Mouse (Mus musculus) cortical plate, adult 2 months (tissue): Measurements from ENCODE around the gene Lrig1.

Experiments used
- CTCF ChIP-seq: fragments of 200-500 bp; IDR thresholded peaks from 2 replicates; pipeline ENCODE4 v1.5.1; 2011; ENCODE audit warnings: mild to moderate bottlenecking, control low read depth, low read length; ENCODE audit not compliant: insufficient read depth; ENCODE audit errors: extremely low read depth
- POLR2A ChIP-seq: fragments of 200-500 bp; IDR thresholded peaks from 2 replicates; pipeline ENCODE4 v1.6.1; 2011; ENCODE audit warnings: mild to moderate bottlenecking, low read length, control low read depth; ENCODE audit not compliant: insufficient read depth; ENCODE audit errors: extremely low read depth

DNA sequence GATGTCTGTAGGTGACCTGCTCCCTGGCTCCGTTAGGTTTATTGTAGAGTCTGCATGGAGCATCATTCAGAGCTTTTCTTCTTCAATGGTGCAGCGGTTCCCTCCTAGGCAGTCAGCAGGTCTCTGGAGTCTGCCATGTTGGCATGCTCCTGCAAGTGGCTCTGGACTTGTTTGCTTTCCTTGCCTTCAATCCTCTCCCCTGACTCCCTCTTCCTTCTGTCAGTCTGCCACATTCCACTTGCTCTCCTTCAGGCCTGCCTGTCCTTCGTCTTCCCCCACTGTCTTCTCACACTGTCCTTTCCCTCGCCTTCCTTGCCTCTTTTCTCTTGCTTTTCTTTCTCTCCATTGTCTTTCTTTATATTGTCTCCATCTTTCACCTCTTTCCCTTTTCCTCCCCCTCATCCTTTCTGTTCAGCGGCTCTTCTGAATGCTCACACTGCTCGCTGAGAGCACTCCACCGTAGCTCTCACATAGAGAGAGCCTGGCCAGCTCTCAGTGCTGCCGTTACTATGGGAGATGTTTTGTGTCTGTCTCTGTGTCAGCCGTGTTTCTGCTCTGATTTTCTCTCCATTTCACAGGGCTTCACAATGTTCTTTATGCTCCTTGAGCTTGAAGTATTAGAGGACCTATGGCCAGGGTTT lies 124.3 kb downstream of the Lrig1 start:
- TF ChIP-seq CTCF (no peak), POLR2A (no peak)
